Mouse (Mus musculus): ENCODE results near the gene Abtb1. TPM values are rescaled to one million over a fixed set of nuclear protein-coding genes. Genes with fewer than 3 reads are reported as not detected.

The Abtb1 gene
- polyA plus RNA-seq, 1 experiment = 41.3 TPM

DNA sequence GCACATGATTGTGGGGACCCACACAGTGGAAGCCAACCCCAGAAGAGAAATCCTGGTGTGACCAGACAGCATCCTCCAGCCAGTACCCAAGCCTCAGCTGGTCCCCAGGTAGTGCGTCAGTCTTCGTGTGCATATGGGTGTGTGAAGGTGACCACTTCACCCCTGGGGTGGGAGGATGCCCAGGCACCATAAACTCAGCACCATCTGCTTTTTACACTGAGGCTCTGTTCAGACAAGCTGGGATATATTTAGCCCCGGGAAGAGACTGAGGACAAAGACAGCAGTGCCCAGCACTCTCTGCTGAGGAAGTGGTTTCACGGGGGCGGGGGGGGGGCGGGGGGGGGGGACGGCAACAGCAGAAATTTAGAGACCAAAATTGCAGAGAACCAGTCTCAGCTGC is 30.4 kb downstream of the Abtb1 start:
- WGBS = 27% methylated on average over 7 of the region's 7 CpGs
- no peak for DNase-seq (ENCODE audit: low read depth, low spot score)

DNA sequence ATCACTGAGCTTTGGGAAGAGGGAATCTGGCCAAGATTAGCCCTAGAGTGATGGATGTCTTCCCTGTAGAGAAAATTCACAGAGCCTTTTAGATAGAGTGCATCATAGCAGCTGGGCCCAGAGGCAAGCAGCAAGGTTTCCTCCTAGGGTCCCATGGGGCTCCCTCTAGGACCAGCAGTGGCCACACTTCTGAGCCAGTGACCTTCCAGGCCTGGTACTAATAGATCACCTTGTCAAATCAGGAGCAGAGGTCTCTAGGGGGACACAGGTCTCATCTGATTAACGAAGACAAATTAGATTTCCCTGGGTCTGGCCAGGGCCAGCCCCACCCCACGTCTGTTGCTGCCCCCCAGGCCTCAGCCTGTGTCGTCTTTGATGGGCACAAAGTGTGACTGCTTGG is 31.5 kb downstream of the Abtb1 start:
- DNase-seq (ENCODE audit: low read depth, low spot score) = no peak

DNA sequence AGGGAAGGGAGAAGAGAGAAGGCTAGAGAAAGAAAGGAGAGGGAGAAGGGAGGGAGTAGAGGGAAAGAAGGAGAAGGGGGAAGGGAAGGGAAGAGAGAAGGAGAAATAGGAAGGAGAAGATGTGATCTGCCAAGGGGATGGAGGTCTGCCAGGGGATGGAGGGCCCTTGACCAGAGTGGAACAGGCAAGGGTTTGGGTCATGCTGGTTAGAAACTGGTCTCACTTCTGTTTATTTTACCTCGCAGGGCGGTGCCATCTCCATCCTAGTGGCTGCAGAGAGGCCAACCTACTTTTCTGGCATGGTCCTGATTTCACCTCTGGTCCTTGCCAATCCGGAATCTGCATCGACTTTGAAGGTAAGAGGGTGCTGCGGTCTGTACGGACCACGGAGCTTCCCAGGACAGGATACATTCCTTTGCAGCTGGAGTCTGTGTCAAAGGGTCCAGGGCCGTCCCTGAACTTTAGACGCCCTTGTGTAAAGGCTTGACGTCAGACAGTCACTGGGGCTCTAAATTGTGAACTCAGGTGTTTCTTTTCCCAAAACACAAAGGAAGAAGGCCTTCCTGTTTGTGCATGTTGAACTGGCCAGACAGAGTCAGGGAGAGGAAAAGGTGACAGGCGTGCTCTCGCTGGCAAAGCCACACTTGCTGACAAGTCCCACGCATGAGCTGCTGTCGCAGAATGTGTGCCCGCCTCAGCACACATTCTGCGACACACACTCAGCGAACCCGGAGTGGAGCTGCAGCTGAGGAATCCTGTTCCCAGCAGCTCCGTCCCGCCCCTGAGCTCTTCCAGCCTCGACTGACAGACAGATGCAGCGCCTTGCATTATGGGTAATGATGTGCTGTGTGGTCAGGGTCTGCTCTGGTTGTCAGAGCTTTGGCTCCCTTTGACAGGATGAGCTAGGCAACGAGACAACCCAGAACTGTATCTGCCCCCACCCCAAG is 32.4 kb downstream of the Abtb1 start:
- 63% methylated on average over 23 of the region's 23 CpGs for WGBS
- no peak for DNase-seq (ENCODE audit: low read depth, low spot score)

More for the DNA sequence above, 31.5 kb downstream of the Abtb1 start:
- WGBS = 81% methylated on average over 3 of the region's 3 CpGs

DNA sequence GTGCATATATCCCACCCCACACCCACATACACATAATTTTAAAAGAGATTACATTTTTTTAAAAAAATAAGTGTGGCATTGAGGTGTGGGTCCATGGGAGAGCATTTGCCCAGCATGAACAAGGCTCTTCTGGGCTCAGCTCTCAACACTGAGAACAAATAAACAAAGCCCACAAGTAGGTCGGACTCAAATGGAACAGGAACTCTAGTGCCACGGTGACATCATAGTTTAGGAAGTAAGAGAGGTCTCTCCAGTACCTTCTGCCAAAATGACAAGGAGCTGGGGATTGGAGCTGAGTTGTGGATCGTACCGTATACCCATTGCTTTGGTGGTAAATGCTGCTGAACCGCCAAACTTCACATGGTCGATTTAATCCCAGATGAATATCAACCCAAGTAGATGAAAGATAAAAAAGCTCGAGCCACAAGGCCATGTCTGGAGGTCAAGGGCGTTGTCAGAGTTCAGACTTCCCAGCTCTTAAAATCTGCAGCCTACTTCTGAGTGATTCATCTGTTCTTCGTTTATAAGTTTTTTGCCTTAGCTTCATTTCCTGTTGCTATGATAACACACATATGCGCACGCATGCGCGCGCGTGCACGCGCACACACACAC is 36.7 kb downstream of the Abtb1 start:
- 75% methylated on average over 17 of the region's 17 CpGs for WGBS
- no peak for DNase-seq (ENCODE audit: low read depth, low spot score)

DNA sequence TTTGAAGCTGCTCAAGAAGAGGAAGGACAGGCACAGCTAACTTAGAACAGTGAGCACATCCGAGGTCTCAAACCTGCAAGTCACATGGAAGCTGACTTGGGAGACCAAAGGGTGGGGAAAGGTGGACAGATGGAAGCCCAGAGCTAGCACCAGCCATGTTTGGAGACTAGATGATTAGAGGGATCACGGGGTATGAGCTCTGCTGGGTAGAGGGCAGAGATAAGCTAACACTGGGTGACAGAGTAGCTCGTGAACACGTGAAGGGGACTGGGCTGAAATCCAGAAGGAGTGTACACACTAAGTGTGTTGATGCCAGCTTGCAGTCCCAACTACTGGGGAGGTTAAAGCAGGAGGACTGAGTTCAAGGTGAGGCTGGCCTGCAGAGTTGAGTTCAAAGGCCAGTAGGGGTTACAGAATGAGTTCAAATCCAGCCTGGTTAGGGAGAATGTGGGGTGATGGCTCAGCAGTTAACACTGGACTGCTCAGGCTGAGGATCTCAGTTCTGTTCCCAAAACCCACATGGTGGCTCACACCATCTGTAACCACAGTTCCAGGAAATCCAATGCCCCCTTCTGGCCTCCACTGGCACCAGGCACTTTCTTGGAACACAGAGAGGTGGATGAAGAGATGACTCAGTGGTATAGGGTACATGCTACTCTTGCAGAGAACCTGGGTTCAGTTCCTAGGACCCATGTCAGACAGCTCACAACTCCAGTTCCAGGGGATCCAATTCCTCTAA is 37.7 kb downstream of the Abtb1 start:
- WGBS = 55% methylated on average over 4 of the region's 4 CpGs
- no peak for DNase-seq (ENCODE audit: low read depth, low spot score)

DNA sequence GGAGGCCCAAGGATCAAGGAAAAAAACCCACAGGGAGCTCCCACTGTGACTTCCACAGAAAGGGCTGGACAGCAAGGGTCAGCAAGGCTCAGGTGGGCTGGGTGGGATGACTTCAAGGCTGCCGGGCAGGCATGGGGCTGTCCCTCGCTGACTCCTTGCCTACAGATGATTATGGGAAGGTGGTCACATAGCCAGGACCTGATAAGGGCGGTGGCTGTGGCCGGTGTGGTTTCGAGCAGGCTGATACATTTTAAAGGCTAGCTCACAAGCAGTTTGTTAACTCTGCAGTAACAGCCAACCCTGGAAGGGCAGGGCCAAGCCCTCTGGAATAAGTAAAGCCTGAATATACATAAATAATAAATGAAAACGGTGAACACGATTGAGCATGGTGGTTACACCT is 38.7 kb downstream of the Abtb1 start:
- DNase-seq (ENCODE audit: low read depth, low spot score) = no peak
- WGBS = 75% methylated on average over 7 of the region's 7 CpGs

GRCm38 (mm10) chr6:88800735-88801134 is 41.0 kb downstream of the Abtb1 start:
- 52% methylated on average over 3 of the region's 3 CpGs for WGBS
- DNase-seq (ENCODE audit: low read depth, low spot score) = no peak

DNA sequence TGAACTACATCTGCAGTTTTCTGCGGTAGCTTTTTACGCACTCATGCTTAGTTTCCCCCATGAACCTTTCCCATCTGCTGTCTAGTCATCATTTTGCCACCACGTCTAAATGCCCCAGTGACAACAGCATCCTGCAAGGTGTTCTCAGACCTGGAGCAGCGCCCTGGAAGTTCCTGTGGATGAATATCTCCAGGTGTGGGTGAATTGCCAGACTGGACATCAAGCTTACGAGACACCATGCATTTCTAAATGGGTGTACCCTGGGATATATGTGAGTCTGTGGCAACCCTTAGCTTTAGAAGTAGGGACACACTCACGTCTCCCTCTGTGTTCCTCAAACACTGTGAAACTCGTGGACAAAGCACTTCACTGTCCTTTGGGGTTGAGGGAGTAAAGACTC is 41.6 kb downstream of the Abtb1 start:
- no peak for DNase-seq (ENCODE audit: low read depth, low spot score)
- 75% methylated on average over 7 of the region's 7 CpGs for WGBS

- DNase-seq (ENCODE audit: low read depth, low spot score) = no peak
- WGBS = 72% methylated on average over 14 of the region's 14 CpGs
These were observed 47.2 kb downstream of the Abtb1 start for GRCm38 (mm10) chr6:88794561-88794971.

DNA sequence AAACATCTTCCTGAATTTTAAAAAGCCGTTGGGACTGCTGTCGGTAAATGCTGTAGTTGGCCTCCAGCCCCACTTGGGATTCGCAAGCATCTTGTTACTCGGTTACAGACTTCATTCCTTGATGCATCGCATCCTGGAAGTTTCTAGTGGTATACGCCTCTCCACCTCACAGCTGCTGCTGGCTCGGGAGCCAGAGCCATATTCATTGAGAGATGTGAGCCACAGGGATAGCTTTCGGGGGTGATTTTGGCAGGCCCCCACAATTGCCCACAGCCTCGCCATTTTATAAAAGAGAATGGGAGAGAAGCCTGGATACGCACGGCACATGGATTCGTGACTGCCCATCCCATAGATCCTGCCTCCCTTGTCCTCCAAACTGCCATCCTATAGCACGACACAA is 47.9 kb downstream of the Abtb1 start:
- 80% methylated on average over 13 of the region's 13 CpGs for WGBS
- no peak for DNase-seq (ENCODE audit: low read depth, low spot score)

DNA sequence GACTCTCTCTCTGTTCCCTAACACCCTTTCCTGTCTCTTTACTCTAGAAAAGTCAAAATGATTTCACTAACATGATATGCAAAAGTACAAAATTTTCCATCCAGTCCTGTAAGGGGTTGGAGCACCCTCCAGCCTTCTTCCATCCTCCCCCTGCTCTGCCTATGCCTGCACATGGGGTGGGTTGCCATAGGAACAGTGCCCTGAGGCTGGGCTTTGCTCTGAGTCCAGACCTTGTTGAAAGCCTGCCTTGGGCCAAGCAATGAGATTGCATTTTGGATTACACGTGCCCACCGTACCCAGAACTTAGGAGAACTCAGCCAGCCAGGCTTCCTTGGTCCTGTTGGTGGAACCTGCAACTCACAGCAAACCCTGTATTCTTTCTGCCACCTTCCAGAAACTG is 48.5 kb downstream of the Abtb1 start:
- no peak for DNase-seq (ENCODE audit: low read depth, low spot score)
- WGBS = 75% methylated on average over 2 of the region's 2 CpGs

DNA sequence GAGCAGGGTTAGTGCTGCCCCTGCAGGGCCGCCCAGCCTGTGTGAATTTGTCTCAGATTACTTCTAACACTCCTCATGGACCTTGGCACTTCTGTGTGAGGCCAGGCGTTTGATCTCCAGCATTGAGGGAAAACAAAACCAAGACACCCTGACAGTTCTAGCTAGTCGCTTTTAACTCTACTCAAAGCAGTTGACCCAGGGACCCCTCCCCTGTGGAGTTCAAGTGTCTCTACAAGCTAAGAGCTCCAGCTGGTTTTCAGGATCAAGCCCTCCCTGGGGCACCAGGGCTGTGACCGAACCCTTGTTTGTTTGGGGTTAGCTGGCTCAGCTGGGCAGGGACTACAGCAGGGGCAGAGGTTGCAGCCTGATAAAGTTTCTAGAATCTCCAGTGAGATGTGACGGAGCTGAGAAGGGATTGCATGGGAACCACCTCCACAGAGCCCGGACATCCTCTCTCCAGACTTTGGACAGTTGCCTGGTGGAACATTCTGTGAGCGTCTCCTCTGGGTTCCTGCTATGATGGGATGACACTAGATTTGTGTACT is 49.6 kb downstream of the Abtb1 start:
- WGBS = 38% methylated on average over 7 of the region's 7 CpGs
- DNase-seq (ENCODE audit: low read depth, low spot score) = no peak

- WGBS = 74% methylated on average over 9 of the region's 9 CpGs
- DNase-seq (ENCODE audit: low read depth, low spot score) = no peak
These were observed 50.5 kb downstream of the Abtb1 start for GRCm38 (mm10) chr6:88791299-88791698.

- WGBS = 76% methylated on average over 11 of the region's 11 CpGs
- no peak for DNase-seq (ENCODE audit: low read depth, low spot score)
These were observed 53.6 kb downstream of the Abtb1 start for GRCm38 (mm10) chr6:88788219-88788618.

GRCm38 (mm10) chr6:88787496-88787895 is 54.3 kb downstream of the Abtb1 start:
- no peak for DNase-seq (ENCODE audit: low read depth, low spot score)
- 58% methylated on average over 14 of the region's 14 CpGs for WGBS

GRCm38 (mm10) chr6:88786732-88787445 is 54.9 kb downstream of the Abtb1 start:
- DNase-seq (ENCODE audit: low read depth, low spot score) = no peak
- 67% methylated on average over 15 of the region's 15 CpGs for WGBS

Data from large intestine, adult 2 months (tissue).